25 mouse cellular contexts compared by ENCODE assay signal in the genomic region with DNA sequence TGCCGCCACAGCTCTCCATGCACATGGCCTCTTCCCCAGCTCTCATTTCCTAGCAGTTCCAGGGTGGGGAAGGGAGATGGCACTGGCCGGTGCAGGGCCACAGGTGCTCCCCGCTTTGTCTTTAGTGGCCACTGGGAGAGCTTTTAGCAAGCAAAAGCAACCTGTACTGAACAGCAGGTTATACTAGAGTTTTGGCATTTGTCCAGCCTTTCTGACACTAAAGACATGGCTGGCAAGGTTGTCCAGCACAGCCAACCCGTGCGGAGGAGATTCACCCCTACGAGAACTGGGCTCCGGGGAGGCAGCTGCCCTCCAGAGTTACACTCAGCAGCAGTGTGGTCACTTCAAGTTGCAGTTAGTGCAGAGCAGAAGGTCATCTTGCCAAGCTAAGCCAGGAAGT.
DNase-seq lines count a peak whose midpoint lies in the region; ATAC-seq lines count a peak whose summit lies in the region.
"Had no signal": no experiment of that assay in that cellular context is flagged by ENCODE, and none has a peak within 500 bp of the region (broad histone marks: within the 10 kb centered on the region; RNA-seq: fewer than 3 reads in every experiment).

No protein-coding gene starts in this region.

- no peak overlapping the region for H3K27ac ChIP-seq in hindbrain, embryonic 11.5 days (ENCODE audit: low read depth, low read length)
- H3K27ac ChIP-seq: embryonic facial prominence, embryonic 15.5 days; forebrain, embryonic 10.5 days; heart, embryonic 10.5 days; hindbrain, embryonic 15.5 days had no signal

- no peak overlapping the region for H3K4me3 ChIP-seq in hindbrain, embryonic 11.5 days (ENCODE audit: low read depth, low read length)
- H3K4me3 ChIP-seq: embryonic facial prominence, embryonic 15.5 days; erythroblast, embryonic 14.5 days; forebrain, embryonic 10.5 days; heart, embryonic 10.5 days; hindbrain, embryonic 15.5 days had no signal

- peak; percentile 38; the same call in 1 of the 2 replicates for ATAC-seq in cerebellum, adult (ENCODE audit: insufficient number of reproducible peaks, low FRiP score, low TSS enrichment)
- ATAC-seq in hindbrain, embryonic 11.5 days (ENCODE audit: low FRiP score), result no peak
- ATAC-seq: activated CD4-positive, CD25-positive, alpha-beta regulatory T cell, adult 4 months; forebrain, embryonic 14.5 days; inflammation-experienced regulatory T-cells, adult 6 months; Patski had no signal

- H3K36me3 ChIP-seq in hindbrain, embryonic 11.5 days (ENCODE audit: control insufficient read depth, insufficient read depth, low read length), result no peaks in the 10 kb centered on the region
- H3K36me3 ChIP-seq: forebrain, embryonic 10.5 days; heart, embryonic 10.5 days; hindbrain, embryonic 15.5 days had no signal

- no peak for DNase-seq in cerebellum, adult 11-12 months
- DNase-seq in heart, adult 11 months, result peak; percentile 87
- DNase-seq in heart, postnatal 10 days, result no peak
- DNase-seq in 3134 (ENCODE audit: extremely low read depth, insufficient read length, low spot score), result peak; percentile 14
- DNase-seq in cerebellum, postnatal 10 days, result peak; percentile 27 to 67
- no peak for DNase-seq in left cerebral cortex, adult 18-20 months (ENCODE audit: low spot score in 2 of 2)
- no peak for DNase-seq in hindbrain, embryonic 11.5 days (ENCODE audit: low spot score)
- DNase-seq: adrenal gland, adult 2 months; adrenal gland, postnatal 36 days; embryo, embryonic 11 days; gastrocnemius, postnatal 36 days; heart, adult 18-20 months; heart, postnatal 14 days; kidney, adult 18-20 months had no signal

- H3K4me2 ChIP-seq in hindbrain, embryonic 11.5 days (replicated peaks; ENCODE audit: low read depth, low read length), result no peak overlapping the region
- H3K4me2 ChIP-seq: embryonic facial prominence, embryonic 15.5 days; hindbrain, embryonic 15.5 days had no signal

- H3K27me3 ChIP-seq in hindbrain, embryonic 11.5 days (ENCODE audit: control insufficient read depth, insufficient read depth, low read length), result no peaks in the 10 kb centered on the region
- H3K27me3 ChIP-seq: CH12.LX; embryonic facial prominence, embryonic 15.5 days; hindbrain, embryonic 15.5 days; Patski had no signal

- 92% methylated on average over 7 of the region's 7 CpGs for WGBS in hindbrain, embryonic 11.5 days

- 0 out of 2 replicates have a peak, but pooled peaks cover 2% of the 10 kb centered on the region for H3K4me1 ChIP-seq in hindbrain, embryonic 11.5 days (replicated peaks; ENCODE audit: control insufficient read depth, insufficient read depth, low read length)
- H3K4me1 ChIP-seq: hindbrain, embryonic 15.5 days had no signal

- no peaks in the 10 kb centered on the region for H3K9me3 ChIP-seq in hindbrain, embryonic 11.5 days (ENCODE audit: control insufficient read depth, low read length)
- H3K9me3 ChIP-seq: embryonic facial prominence, embryonic 15.5 days; forebrain, embryonic 10.5 days; heart, embryonic 10.5 days; hindbrain, embryonic 15.5 days had no signal

- H3K9ac ChIP-seq in hindbrain, embryonic 11.5 days (ENCODE audit: low read depth, low read length), result no peak overlapping the region
- H3K9ac ChIP-seq: embryonic facial prominence, embryonic 15.5 days; hindbrain, embryonic 15.5 days had no signal

- intact Hi-C loops in heart, postnatal 10 days (cut with DNase I), result no loop called here

Comparison
In these comparisons a context has a peak if more than half of its experiments do, and no peak if none do; other contexts are left out.
1. DNase-seq: peak in heart, adult 11 months (single experiment), 3134 (single experiment) and cerebellum, postnatal 10 days (2 of 2); none in cerebellum, adult 11-12 months (single experiment), heart, postnatal 10 days (0 of 2), left cerebral cortex, adult 18-20 months (0 of 2) and hindbrain, embryonic 11.5 days (single experiment).